Mouse (Mus musculus) layer of hippocampus, postnatal 25 days (tissue): ENCODE measurements around the gene Ddx58. TPM values are rescaled to one million over a fixed set of nuclear protein-coding genes. Genes with fewer than 3 reads are reported as not detected.

Experiments used
- total RNA-seq, 2 experiments: library from RNA; stranded (reverse); gene quantifications; 2 replicates each; pipeline ENCODE4 v1.2.3; 2021

The Ddx58 gene
- total RNA-seq, 2 experiments from 2014 or later = 3.2 to 3.6 TPM

Other genes with a start within 250 kb of the Ddx58 start
- gene Aco1, start 96.7 kb downstream of the Ddx58 start, total RNA-seq = 10 to 100 TPM; 30.9 to 34.8 TPM
- 10 to 100 TPM; 13.8 to 16.3 TPM for gene Smim27, start 29.8 kb upstream of the Ddx58 start, total RNA-seq
- gene Topors, start 30.0 kb upstream of the Ddx58 start, total RNA-seq = 10 to 100 TPM; 19.2 to 20.4 TPM
- 100 to 1,000 TPM; 166 to 192 TPM for gene Ndufb6, start 39.6 kb upstream of the Ddx58 start, total RNA-seq
- gene Tmem215, start 232.4 kb upstream of the Ddx58 start, total RNA-seq = 1 to 10 TPM; 6.0 to 8.4 TPM